Mouse (Mus musculus): Measurements from ENCODE around the gene Igfbp6. TPM values are rescaled to one million over a fixed set of nuclear protein-coding genes. Genes with fewer than 3 reads are reported as not detected.

Igfbp6 gene
- polyA plus RNA-seq, 1 experiment: 10.9 TPM

DNA sequence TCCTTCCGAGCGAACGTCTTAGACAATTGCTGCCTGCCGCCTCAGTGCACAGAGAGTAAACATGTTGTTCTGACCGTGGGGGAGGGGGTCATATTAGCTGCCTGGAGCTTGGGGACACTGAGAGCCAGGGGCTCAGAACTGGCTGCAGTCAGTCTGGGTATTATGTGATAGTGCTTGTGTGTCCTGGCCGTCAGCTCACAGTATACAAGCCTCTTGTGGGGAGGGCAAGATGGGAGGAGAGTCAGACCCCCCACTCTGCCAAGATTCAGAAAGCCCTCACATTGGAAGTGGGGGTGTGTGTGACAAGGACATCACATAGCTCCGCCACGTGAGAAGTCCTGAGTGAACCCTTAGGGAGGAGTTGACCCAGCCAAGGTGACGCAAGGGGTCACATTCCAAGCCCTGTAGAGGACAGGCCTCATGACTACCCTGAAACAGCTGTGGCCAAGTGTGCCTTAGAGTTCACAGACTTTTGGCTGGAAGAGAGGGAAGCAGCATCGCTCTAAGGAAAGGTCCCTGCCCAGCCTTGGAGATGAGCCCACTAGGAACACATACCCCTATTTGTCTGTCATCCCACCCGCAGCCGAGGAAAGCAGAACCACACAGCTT, 40.1 kb upstream of the Igfbp6 start:
- TF ChIP-seq POLR2A (IDR thresholded peaks at IDR 0.05; ENCODE audit: low read depth, low read length) (no peak; the same call in 1 of the 2 replicates), CTCF (IDR thresholded peaks at IDR 0.05; ENCODE audit: extremely low read depth, insufficient read depth, insufficient read length, insufficient replicate concordance) (no peak)
- H3K27ac ChIP-seq (ENCODE audit: insufficient read depth, low read length): peak overlapping the region; percentile 80
- WGBS: 75% methylated on average over 12 of the region's 12 CpGs
- 0 out of 2 replicates have a peak, but pooled peaks cover 2% of the 10 kb centered on the region for H3K27me3 ChIP-seq (ENCODE audit: control insufficient read depth, insufficient read depth, low read length)
- peaks cover 10% of the 10 kb centered on the region for H3K4me1 ChIP-seq (ENCODE audit: control insufficient read depth, insufficient read depth, insufficient read length)
- no peaks in the 10 kb centered on the region for H3K36me3 ChIP-seq (ENCODE audit: control insufficient read depth, insufficient read depth, low read length)
- peak overlapping the region; percentile 49; the same call in 1 of the 2 replicates for H3K4me3 ChIP-seq (ENCODE audit: extremely low read depth, insufficient read depth, insufficient read length)
- DNase-seq (ENCODE audit: low read depth in 1 of 2, low spot score in 2 of 2): no peak

DNA sequence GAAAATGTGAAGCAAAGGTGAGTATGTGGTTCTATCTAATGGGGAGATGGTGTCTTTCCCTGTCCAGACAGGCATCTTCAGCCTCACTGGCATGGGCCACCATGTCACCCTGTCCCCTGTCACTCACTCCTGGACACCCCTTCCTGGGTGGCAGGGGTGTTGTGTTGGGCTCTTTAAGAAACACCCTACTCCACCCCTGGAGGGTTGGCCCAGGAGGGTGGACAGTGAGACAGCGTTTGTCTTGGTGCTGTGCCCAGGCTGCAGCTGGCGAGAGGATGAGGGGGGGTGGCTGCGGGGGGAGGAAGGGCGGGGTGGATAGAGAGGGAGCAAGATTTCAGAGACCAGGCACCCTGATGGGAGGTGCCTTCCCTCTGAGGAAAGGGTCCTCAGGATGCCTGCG, 38.8 kb upstream of the Igfbp6 start:
- TF ChIP-seq POLR2A (IDR thresholded peaks at IDR 0.05; ENCODE audit: low read depth, low read length): no peak
- TF ChIP-seq CTCF (IDR thresholded peaks at IDR 0.05; ENCODE audit: extremely low read depth, insufficient read depth, insufficient read length, insufficient replicate concordance): no peak
- Histone ChIP-seq H3K27me3 (ENCODE audit: control insufficient read depth, insufficient read depth, low read length) (no peaks in the 10 kb centered on the region), H3K4me3 (ENCODE audit: extremely low read depth, insufficient read depth, insufficient read length) (no peak overlapping the region), H3K4me1 (ENCODE audit: control insufficient read depth, insufficient read depth, insufficient read length) (peaks cover 7% of the 10 kb centered on the region), H3K27ac (ENCODE audit: insufficient read depth, low read length) (no peak overlapping the region), H3K36me3 (ENCODE audit: control insufficient read depth, insufficient read depth, low read length) (no peaks in the 10 kb centered on the region)
- 6% methylated on average over 5 of the region's 5 CpGs for whole genome bisulfite sequencing
- no peak for DNase-seq (ENCODE audit: low read depth in 1 of 2, low spot score in 2 of 2)

DNA sequence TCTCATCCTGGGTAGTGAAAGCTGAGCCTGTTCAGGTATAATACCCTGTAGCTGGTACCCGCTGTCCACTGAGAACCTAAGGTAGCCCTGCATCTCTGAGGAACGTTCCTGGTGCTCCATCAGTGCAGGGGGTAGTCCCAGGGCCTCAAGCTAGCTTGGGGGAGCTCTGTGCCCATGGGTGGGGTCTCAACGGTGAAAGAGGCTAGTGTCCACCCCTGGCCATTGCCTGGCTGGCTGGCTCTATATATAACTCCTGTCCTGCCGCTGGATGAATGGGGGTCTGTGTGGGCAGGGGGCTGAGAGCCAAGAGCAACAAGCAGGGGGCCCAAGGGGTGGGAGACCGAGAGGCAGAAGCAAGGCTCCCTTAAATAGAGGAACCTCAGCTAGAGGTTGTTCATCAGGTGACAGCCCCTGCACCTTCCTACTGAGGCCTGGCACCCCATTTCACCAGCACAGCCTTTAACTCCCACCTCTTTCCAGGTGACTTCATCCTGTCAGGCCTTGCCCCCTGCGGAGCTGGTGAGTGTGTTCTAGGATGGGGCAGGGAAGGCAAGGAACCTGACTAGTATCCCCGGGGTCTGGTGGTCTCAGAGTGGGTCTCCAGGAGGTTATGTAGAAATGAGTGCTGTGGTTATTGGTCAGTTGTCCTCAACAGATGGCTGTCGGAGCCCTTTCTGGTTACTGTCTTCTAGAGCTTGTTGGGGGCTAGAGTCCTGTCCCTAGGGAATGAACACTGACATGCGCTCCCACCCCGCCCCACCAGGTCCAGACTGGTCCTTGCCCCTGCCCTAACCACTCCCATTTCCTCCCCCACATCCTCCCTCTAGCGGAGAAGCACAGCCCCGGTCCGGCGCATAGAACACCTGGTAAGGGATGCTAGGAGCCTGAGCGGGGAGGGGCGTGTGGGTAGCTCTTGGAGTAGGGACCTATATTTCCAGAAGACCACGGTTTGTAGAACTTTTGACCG, 38.1 kb upstream of the Igfbp6 start:
- Histone ChIP-seq H3K27me3 (ENCODE audit: control insufficient read depth, insufficient read depth, low read length) (no peaks in the 10 kb centered on the region), H3K36me3 (ENCODE audit: control insufficient read depth, insufficient read depth, low read length) (no peaks in the 10 kb centered on the region), H3K27ac (ENCODE audit: insufficient read depth, low read length) (no peak overlapping the region), H3K4me1 (ENCODE audit: control insufficient read depth, insufficient read depth, insufficient read length) (peaks cover 7% of the 10 kb centered on the region; the same call in 1 of the 2 replicates), H3K4me3 (ENCODE audit: extremely low read depth, insufficient read depth, insufficient read length) (no peak overlapping the region)
- no peak for TF ChIP-seq CTCF (IDR thresholded peaks at IDR 0.05; ENCODE audit: extremely low read depth, insufficient read depth, insufficient read length, insufficient replicate concordance)
- TF ChIP-seq POLR2A (IDR thresholded peaks at IDR 0.05; ENCODE audit: low read depth, low read length): no peak
- no peak for DNase-seq (ENCODE audit: low read depth in 1 of 2, low spot score in 2 of 2)
- WGBS: 18% methylated on average over 18 of the region's 18 CpGs

DNA sequence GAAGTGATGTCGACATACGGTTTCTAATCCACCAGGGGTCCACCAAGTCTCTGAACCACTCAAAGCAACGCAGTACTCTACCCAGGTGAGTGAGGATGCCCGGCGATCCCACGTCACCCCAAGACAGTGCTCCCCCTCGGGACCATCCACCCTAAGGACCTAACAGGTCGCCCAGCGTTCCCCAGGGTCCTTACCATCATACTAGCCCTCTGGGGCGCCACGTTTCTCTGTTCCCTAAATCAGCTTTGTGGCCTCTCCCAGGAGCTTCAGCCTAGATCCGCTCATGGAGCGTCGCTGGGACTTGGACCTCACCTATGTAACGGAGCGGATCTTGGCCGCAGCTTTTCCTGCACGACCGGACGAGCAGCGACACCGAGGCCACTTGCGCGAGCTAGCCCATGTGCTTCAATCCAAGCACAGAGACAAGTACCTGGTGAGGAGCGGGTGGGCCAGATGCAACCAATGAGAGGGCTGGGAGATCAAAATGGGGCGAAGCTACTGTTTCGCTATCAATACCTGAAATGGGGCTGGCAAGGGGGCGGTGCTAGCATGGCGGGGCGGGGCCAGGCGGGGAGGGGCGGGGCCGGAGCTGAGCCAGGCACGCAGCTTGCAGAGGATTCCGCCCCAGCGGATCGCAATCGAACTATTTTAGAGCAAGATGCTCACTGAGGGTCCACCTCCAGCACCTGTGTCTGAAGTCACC, 37.3 kb upstream of the Igfbp6 start:
- H3K27ac ChIP-seq (ENCODE audit: insufficient read depth, low read length): no peak overlapping the region
- peaks cover 7% of the 10 kb centered on the region; the same call in 1 of the 2 replicates for H3K4me1 ChIP-seq (ENCODE audit: control insufficient read depth, insufficient read depth, insufficient read length)
- DNase-seq (ENCODE audit: low read depth in 1 of 2, low spot score in 2 of 2): no peak
- no peak for TF ChIP-seq CTCF (IDR thresholded peaks at IDR 0.05; ENCODE audit: extremely low read depth, insufficient read depth, insufficient read length, insufficient replicate concordance)
- TF ChIP-seq POLR2A (IDR thresholded peaks at IDR 0.05; ENCODE audit: low read depth, low read length): no peak
- WGBS: 37% methylated on average over 38 of the region's 38 CpGs
- H3K4me3 ChIP-seq (ENCODE audit: extremely low read depth, insufficient read depth, insufficient read length): peak overlapping the region; percentile 41; the same call in 1 of the 2 replicates
- no peaks in the 10 kb centered on the region for H3K27me3 ChIP-seq (ENCODE audit: control insufficient read depth, insufficient read depth, low read length)
- no peaks in the 10 kb centered on the region for H3K36me3 ChIP-seq (ENCODE audit: control insufficient read depth, insufficient read depth, low read length)

DNA sequence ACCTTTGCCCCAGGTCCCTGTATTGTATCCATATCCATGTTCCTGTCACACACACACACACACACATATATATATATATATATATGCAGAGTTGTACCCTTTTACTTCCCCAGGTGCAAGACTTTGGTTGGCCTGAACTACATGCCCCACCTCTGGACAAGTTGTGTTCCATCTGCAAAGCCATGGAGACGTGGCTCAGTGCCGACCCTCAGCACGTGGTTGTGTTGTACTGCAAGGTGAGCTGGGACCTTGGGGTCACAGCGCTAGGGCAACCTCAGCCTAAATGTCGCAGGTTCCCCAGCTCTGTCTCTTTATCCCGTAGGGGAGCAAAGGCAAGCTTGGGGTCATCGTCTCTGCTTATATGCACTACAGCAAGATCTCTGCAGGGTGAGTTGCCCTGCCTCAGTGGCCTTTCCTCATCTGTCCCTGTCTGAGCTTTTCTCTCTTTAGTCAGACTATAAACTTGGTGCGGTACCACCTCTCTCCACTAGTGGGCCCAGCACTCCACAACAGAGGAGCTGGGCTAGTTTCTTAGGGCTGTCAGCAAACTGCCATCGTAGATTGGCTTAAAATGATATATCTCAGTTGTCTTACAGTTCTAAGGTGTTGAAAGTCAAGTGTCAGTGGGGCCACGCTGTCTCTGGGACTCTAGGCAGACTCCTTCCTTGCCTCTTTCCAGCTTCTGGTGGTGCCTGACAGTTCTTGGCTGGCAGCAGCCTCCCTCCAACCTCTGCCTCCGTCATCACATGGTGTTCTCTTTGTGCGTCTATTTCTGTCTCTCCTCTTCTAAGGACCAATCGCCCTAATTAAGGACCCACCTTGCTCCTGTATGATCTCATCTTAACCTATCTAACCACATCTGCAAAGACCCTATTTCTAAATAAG, 36.2 kb upstream of the Igfbp6 start:
- DNase-seq (ENCODE audit: low read depth in 1 of 2, low spot score in 2 of 2): peak; percentile 45 to 64
- peak; percentile 53; the same call in 1 of the 2 replicates for TF ChIP-seq CTCF (IDR thresholded peaks at IDR 0.05; ENCODE audit: extremely low read depth, insufficient read depth, insufficient read length, insufficient replicate concordance)
- TF ChIP-seq POLR2A (IDR thresholded peaks at IDR 0.05; ENCODE audit: low read depth, low read length): no peak
- Histone ChIP-seq H3K36me3 (ENCODE audit: control insufficient read depth, insufficient read depth, low read length) (no peaks in the 10 kb centered on the region), H3K4me3 (ENCODE audit: extremely low read depth, insufficient read depth, insufficient read length) (no peak overlapping the region), H3K27ac (ENCODE audit: insufficient read depth, low read length) (no peak overlapping the region), H3K4me1 (ENCODE audit: control insufficient read depth, insufficient read depth, insufficient read length) (peaks cover 7% of the 10 kb centered on the region; the same call in 1 of the 2 replicates), H3K27me3 (ENCODE audit: control insufficient read depth, insufficient read depth, low read length) (no peaks in the 10 kb centered on the region)
- 46% methylated on average over 13 of the region's 13 CpGs for WGBS
